Mouse (Mus musculus) ES-E14 (cell line): ENCODE results near the gene Dse. TPM values are rescaled to one million over a fixed set of nuclear protein-coding genes. Genes with fewer than 3 reads are reported as not detected.

ENCODE experiments used
- DNase-seq: peaks from one replicate; pipeline ENCODE4 v3.0.0-alpha.2; 2013; ENCODE audit warnings: low read depth, low spot score
- H3K27ac ChIP-seq: 2 replicates; pipeline ENCODE4 v1.5.1; 2012; ENCODE audit warnings: low read depth, mild to moderate bottlenecking, low read length, moderate library complexity, mixed read lengths; ENCODE audit not compliant: poor library complexity, insufficient read depth, severe bottlenecking
- H3K36me3 ChIP-seq: 2 replicates; pipeline ENCODE4 v1.6.1; 2012; ENCODE audit warnings: mild to moderate bottlenecking, low read length, moderate library complexity, mixed read lengths; ENCODE audit not compliant: control insufficient read depth, poor library complexity, insufficient read depth, severe bottlenecking
- H3K4me1 ChIP-seq, 2 experiments: fragments of 150-350 bp in 1 of 2; sonication (generic) in 1 of 2; 2 replicates each; pipeline ENCODE4 v1.6.1; 2012; ENCODE audit warnings: low read length in 2 of 2, mild to moderate bottlenecking in 1 of 2, mixed read lengths in 1 of 2; ENCODE audit not compliant: control insufficient read depth in 2 of 2, insufficient read depth in 2 of 2, poor library complexity in 1 of 2
- H3K4me3 ChIP-seq, 2 experiments: fragments of 150-350 bp in 1 of 2; sonication (generic) in 1 of 2; 2 replicates each; pipeline ENCODE4 v1.5.1; 2012; ENCODE audit warnings: low read length in 2 of 2, low read depth in 1 of 2, mild to moderate bottlenecking in 1 of 2, mixed read lengths in 1 of 2; ENCODE audit not compliant: insufficient read depth in 1 of 2, poor library complexity in 1 of 2, severe bottlenecking in 1 of 2
- H3K9ac ChIP-seq: 2 replicates; pipeline ENCODE4 v1.6.1; 2012; ENCODE audit warnings: low read depth, mild to moderate bottlenecking, low read length, mixed read lengths; ENCODE audit not compliant: poor library complexity, insufficient read depth, severe bottlenecking
- H3K9me3 ChIP-seq: fragments of 150-350 bp; sonication (generic); 2 replicates; pipeline ENCODE4 v1.6.1; 2012; ENCODE audit warnings: low read depth, mild to moderate bottlenecking, low read length; ENCODE audit not compliant: control insufficient read depth, insufficient read depth
- CHD2 ChIP-seq: IDR thresholded peaks from 2 replicates; pipeline ENCODE4 v1.6.1; 2014; ENCODE audit warnings: mild to moderate bottlenecking, low read depth, low read length, inconsistent platforms
- HCFC1 ChIP-seq: IDR thresholded peaks from 2 replicates; pipeline ENCODE4 v1.6.1; 2012; ENCODE audit warnings: low read length, inconsistent platforms, borderline replicate concordance; ENCODE audit not compliant: insufficient read depth
- MAFK ChIP-seq: IDR thresholded peaks from 2 replicates; pipeline ENCODE4 v1.6.1; 2014; ENCODE audit warnings: mild to moderate bottlenecking, low read depth, low read length, inconsistent platforms; ENCODE audit not compliant: insufficient read depth
- ZC3H11A ChIP-seq: IDR thresholded peaks from 2 replicates; pipeline ENCODE4 v1.6.1; 2012; ENCODE audit warnings: low read depth, mild to moderate bottlenecking, inconsistent platforms, low read length, borderline replicate concordance
- ZNF384 ChIP-seq: IDR thresholded peaks from 2 replicates; pipeline ENCODE4 v1.6.1; 2012; ENCODE audit warnings: low read depth, low read length, inconsistent platforms
- in situ Hi-C, 2 experiments: fragments of 600-800 bp; cut with MboI; formaldehyde crosslinking; loops; one replicate each; pipeline ENCODE4 v1.15.1; 2025; ENCODE audit warnings: low sequenced_read_pairs in 2 of 2, inconsistent platforms in 1 of 2; ENCODE audit not compliant: unreplicated experiment in 2 of 2
- total RNA-seq: library from RNA; depleted of rRNA; stranded (reverse); fragments of 300-350 nt; gene quantifications from 2 replicates; pipeline ENCODE4 v1.2.3, GENCODE M21; 2012

The Dse gene
- total RNA-seq, 1 experiment: 118 TPM

GRCm38 (mm10) chr10:34205825-34206224, 1.7 kb downstream of the Dse start:
- H3K9ac ChIP-seq: no peak overlapping the region
- H3K4me1 ChIP-seq: peaks cover 2 to 9% of the 10 kb centered on the region in 2 experiments; a peak in 1 of 4 replicates
- no peak for DNase-seq
- no peaks in the 10 kb centered on the region; the same call in 1 of the 2 replicates for H3K36me3 ChIP-seq
- H3K27ac ChIP-seq: no peak overlapping the region
- peak overlapping the region in 1 of 2 experiments; percentile 90; a peak in 2 of 4 replicates for H3K4me3 ChIP-seq
- TF ChIP-seq HCFC1 (no peak), ZNF384 (no peak), CHD2 (no peak), ZC3H11A (no peak), MAFK (no peak)
- in situ Hi-C loops: no loop called here
- H3K9me3 ChIP-seq: no peaks in the 10 kb centered on the region

DNA sequence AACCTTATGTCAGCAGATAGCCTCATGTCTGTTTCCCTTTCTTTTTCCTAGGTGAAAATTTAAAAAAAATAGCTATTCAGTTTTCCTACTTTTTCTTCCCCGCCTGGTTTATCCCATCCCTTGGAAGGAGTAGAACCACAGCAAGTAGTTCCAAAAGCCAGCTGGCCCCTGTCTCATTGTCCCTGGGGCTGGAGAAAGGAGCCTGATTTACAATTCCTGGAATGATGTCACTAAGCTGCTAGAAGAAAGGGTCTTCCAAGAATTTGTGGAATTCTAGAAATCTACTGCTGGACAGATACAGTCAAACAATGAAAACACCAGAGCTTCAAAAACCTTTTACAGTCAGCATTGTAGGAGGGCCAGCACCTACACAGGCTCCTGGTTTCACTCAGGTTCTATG, 6.8 kb downstream of the Dse start:
- no peak for DNase-seq
- Histone ChIP-seq H3K27ac (no peak overlapping the region), H3K9me3 (peaks cover 3% of the 10 kb centered on the region), H3K36me3 (peaks cover 3% of the 10 kb centered on the region), H3K4me3 (no peak overlapping the region), H3K4me1 (peaks cover 2 to 4% of the 10 kb centered on the region in 2 experiments; a peak in 1 of 4 replicates), H3K9ac (no peak overlapping the region)
- TF ChIP-seq ZC3H11A: no peak
- no peak for TF ChIP-seq ZNF384
- no peak; the same call in 1 of the 2 replicates for TF ChIP-seq MAFK
- no peak for TF ChIP-seq CHD2
- TF ChIP-seq HCFC1: no peak
- in situ Hi-C loops: no loop called here

DNA sequence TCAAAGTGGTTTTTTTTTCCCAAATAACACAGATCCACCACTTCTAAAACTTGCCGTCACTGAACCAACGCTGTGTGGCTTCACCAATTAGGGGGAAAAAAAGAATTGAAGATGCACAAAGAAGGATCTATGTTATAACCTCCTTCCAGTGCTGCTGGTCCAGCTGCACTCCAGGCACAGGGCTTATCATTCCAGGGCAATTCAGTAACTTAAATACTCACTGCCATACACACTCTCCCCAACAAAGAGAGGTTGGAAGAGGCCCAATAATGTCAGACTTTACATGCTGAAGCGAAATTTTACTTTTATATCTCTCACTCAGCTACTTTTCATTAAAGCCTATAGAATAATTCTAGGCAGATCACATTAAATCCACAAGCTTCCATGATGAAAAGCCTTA, 8.9 kb downstream of the Dse start:
- peaks cover 3% of the 10 kb centered on the region; the same call in 1 of the 2 replicates for H3K36me3 ChIP-seq
- H3K27ac ChIP-seq: no peak overlapping the region
- DNase-seq: no peak
- peaks cover 3% of the 10 kb centered on the region for H3K9me3 ChIP-seq
- no peak overlapping the region for H3K4me3 ChIP-seq
- in situ Hi-C loops: no loop called here
- H3K9ac ChIP-seq: no peak overlapping the region
- H3K4me1 ChIP-seq: peaks cover 0 to 4% of the 10 kb centered on the region in 2 experiments; a peak in 1 of 4 replicates
- no peak for TF ChIP-seq ZC3H11A

- Histone ChIP-seq H3K9ac (no peak overlapping the region), H3K4me1 (peaks cover 0 to 4% of the 10 kb centered on the region in 2 experiments; a peak in 1 of 4 replicates), H3K27ac (no peak overlapping the region), H3K36me3 (peaks cover 3% of the 10 kb centered on the region; the same call in 1 of the 2 replicates), H3K9me3 (peaks cover 3% of the 10 kb centered on the region), H3K4me3 (no peak overlapping the region)
- no peak for DNase-seq
- in situ Hi-C loops: no loop called here
- TF ChIP-seq ZC3H11A (no peak), MAFK (no peak), ZNF384 (no peak), CHD2 (no peak)
These were observed 9.5 kb downstream of the Dse start for GRCm38 (mm10) chr10:34198061-34198460.

DNA sequence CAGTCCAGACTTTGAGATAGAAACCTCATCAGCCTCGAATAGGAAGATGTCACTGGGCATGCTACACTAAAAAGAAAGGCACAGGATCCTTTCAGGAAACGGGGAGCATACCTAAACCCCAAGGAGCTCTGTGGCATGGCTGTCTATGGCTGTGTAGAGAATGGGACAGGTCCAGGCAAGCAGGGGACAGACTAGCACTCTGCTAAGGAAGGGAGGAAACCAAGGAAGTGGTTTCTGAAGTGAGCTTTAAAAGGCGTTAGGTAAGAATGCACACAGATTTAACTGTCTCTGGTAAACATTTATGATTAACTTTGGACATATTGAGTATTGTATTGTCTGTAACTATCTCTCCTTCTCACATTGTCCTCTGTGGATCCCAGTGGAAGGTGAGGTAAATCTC, 10.2 kb downstream of the Dse start:
- Histone ChIP-seq H3K9me3 (peaks cover 3% of the 10 kb centered on the region), H3K4me3 (no peak overlapping the region), H3K27ac (no peak overlapping the region), H3K9ac (no peak overlapping the region), H3K4me1 (peaks cover 0 to 4% of the 10 kb centered on the region in 2 experiments; a peak in 1 of 4 replicates), H3K36me3 (peaks cover 3% of the 10 kb centered on the region; the same call in 1 of the 2 replicates)
- no peak for TF ChIP-seq MAFK
- TF ChIP-seq CHD2: no peak
- TF ChIP-seq HCFC1: no peak
- TF ChIP-seq ZNF384: no peak
- TF ChIP-seq ZC3H11A: no peak
- in situ Hi-C loops: no loop called here
- DNase-seq: no peak
